Mouse (Mus musculus) cerebellum, adult 2 months (tissue): ENCODE data around the gene Ttyh3. TPM values are rescaled to one million over a fixed set of nuclear protein-coding genes. Genes with fewer than 3 reads are reported as not detected.
A peak's percentile ranks its signal among the peaks of the same experiment; 100 is the strongest.

Source experiments
- DNase-seq, 2 experiments: peaks; one replicate each; pipeline ENCODE4 v3.0.0; 2021
- H3K27ac ChIP-seq: fragments of 200-500 bp; 2 replicates; pipeline ENCODE4 v1.5.1; 2012; ENCODE audit warnings: low read length, control low read depth, inconsistent platforms; ENCODE audit not compliant: insufficient read depth
- H3K27me3 ChIP-seq: fragments of 200-500 bp; 2 replicates; pipeline ENCODE4 v1.6.1; 2012; ENCODE audit warnings: inconsistent platforms, mild to moderate bottlenecking, low read length, moderate library complexity; ENCODE audit not compliant: control insufficient read depth, insufficient read depth
- H3K4me1 ChIP-seq: fragments of 200-500 bp; 2 replicates; pipeline ENCODE4 v1.6.1; 2011; ENCODE audit warnings: low read length; ENCODE audit not compliant: control insufficient read depth, insufficient read depth
- H3K4me3 ChIP-seq: fragments of 200-500 bp; replicated peaks from 2 replicates; pipeline ENCODE3; 2011; ENCODE audit warnings: mild to moderate bottlenecking, low read depth, low read length, control low read depth; ENCODE audit not compliant: insufficient read depth
- CTCF ChIP-seq: fragments of 200-500 bp; IDR thresholded peaks from 2 replicates; pipeline ENCODE4 v1.5.1; 2011; ENCODE audit warnings: low read depth, mild to moderate bottlenecking, control low read depth, low read length, moderate library complexity, borderline replicate concordance; ENCODE audit not compliant: insufficient read depth
- POLR2A ChIP-seq: fragments of 200-500 bp; IDR thresholded peaks from 2 replicates; pipeline ENCODE4 v1.6.1; 2011; ENCODE audit warnings: low read length, control low read depth, borderline replicate concordance; ENCODE audit not compliant: insufficient read depth
- WGBS: fragments of 180-500 bp; shearing (Covaris S2); methylation state at CpG from one replicate; pipeline ENCODE4 v1.1.7; 2018; 5-methylcytosine and 5-hydroxymethylcytosine counted together
- polyA plus RNA-seq: library from polyadenylated mRNA; depleted of rRNA; stranded (reverse); fragments of >200 nt; gene quantifications from 2 replicates; pipeline ENCODE4 v1.2.3, GENCODE M21; 2012; rRNA removed

Ttyh3 gene
- polyA plus RNA-seq: 86.0 and 96.1 TPM in 2 replicates

DNA sequence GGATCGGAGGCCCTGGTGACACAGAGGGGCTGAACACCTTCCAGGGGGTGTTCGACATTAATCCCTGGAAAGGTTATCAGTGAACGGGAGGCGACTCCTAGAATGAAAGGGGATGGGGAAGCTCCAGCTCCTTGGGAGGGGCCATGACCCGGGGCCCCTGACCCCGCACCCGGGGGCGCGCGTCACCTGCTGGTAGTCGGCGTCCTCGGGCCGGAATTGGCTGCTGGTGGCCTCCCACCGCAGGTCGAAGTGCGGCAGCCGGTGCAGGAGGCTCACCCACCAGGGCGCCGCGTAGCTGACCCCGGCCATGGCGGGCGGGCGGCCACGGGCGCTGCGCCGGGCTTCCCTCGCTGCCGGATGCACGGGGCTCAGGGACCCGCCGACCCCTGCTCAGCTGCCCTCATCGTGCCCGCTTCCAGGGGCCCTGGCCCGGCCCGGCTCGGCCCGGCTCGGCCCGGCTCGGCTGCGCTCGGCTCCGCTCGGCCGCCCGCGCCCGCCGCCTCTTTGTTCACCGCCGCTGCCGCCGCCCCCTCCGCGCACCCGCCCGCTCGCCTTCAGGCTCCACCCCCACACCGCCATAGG lies at the start of gene Ttyh3:
Gene Ttyh3, minus strand, starts transcription at position 513 of the 582 bp plus-strand sequence.
- Histone ChIP-seq H3K27ac (peak within 1 kb of the TSS; percentile 78), H3K27me3 (no peaks in the 10 kb centered on the region), H3K4me3 (peak within 1 kb of the TSS; percentile 97), H3K4me1 (peaks cover 17% of the 10 kb centered on the region)
- WGBS: under 1% methylated on average over 62 of the region's 62 CpGs
- TF ChIP-seq CTCF (no peak), POLR2A (no peak)
- DNase-seq: no peak

DNA sequence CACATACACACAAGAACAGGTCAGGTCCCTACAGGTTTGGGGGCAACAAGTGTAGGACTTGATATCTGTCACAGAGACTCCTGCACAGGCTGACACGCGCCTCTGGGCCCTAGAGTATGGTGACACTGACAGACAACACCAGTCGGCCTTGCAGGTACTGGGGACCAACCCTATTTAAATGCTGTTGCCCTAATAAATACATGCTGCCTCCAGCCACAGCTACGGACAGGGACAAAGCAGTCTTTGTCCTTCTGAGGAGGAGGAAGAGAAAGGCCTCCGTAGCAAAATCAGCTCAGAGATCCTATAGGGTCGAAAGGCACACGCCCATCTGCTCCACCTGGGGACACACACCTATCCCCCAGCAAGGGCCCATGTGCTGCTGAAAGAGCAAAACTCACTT lies 47.2 kb upstream of the Ttyh3 start:
- DNase-seq: no peak
- Histone ChIP-seq H3K4me3 (no peak overlapping the region), H3K27me3 (no peaks in the 10 kb centered on the region), H3K4me1 (no peaks in the 10 kb centered on the region), H3K27ac (no peak overlapping the region)
- 83% methylated on average over 7 of the region's 7 CpGs for WGBS
- TF ChIP-seq POLR2A: no peak
- TF ChIP-seq CTCF: no peak

DNA sequence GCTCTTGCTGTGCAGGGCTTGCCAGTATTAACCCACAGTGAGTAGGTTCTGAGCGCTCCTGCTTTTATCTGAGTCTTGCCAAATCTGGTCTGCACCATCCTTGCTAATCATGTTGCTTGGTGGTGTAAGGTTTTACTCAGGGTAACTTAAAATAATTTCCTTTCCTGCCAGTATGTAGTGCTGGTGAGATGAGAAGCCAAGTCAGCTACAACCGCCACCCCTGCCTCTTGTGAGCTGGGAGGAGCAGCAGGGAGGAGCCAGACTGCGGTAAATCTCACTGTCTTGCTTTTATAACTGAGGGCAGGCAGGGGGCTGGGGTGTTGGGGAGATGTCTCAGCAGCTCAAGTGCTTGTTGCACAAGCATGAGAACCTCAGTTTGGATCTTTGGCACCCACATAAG lies 39.6 kb upstream of the Ttyh3 start:
- Histone ChIP-seq H3K27ac (no peak overlapping the region), H3K4me3 (no peak overlapping the region), H3K4me1 (no peaks in the 10 kb centered on the region), H3K27me3 (no peaks in the 10 kb centered on the region)
- WGBS: 68% methylated on average over 3 of the region's 3 CpGs
- TF ChIP-seq CTCF: no peak
- no peak for TF ChIP-seq POLR2A
- no peak for DNase-seq

DNA sequence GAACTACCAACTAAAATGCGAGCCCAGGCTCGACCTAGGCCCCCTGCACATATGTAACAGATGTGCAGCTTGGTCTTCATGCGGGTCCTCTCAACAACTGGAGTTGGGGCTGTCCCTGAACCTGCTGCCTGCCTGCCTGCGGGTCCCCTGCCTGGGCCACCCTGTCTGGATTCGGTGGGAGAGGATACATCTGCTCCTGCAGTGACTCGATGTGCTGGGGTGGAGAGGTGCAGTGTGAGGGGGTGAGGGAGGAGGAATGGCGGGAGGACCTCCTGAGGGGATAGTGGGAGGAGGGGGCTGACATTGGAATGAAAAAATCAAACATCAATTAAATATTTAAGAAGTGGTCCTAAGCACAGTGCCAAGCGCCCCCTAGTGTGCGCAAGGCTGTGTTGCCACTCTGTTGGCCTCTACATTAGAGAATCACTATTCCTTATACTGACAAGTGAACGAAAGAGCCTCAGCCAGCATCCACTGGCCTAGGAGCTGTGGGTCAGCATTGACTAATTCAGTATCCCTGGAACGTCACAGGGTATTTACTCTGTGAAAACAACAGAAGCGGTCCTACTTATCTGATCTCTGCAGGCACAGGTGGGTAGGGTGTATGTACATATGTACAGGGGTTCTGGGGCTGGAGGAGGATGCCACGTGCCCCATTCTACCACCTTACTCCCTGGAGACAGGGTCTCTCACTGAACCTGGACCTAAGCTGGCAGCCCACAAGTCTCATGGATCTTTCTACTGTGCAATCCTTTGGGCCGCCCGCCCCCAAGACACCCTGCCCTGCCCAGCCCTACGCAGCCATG lies 35.7 kb upstream of the Ttyh3 start:
- Histone ChIP-seq H3K4me3 (no peak overlapping the region), H3K4me1 (no peaks in the 10 kb centered on the region), H3K27me3 (no peaks in the 10 kb centered on the region), H3K27ac (no peak overlapping the region)
- DNase-seq: peak in 1 of 2 experiments; percentile 50
- TF ChIP-seq POLR2A (no peak), CTCF (peak; percentile 83)
- WGBS: 59% methylated on average over 16 of the region's 16 CpGs

DNA sequence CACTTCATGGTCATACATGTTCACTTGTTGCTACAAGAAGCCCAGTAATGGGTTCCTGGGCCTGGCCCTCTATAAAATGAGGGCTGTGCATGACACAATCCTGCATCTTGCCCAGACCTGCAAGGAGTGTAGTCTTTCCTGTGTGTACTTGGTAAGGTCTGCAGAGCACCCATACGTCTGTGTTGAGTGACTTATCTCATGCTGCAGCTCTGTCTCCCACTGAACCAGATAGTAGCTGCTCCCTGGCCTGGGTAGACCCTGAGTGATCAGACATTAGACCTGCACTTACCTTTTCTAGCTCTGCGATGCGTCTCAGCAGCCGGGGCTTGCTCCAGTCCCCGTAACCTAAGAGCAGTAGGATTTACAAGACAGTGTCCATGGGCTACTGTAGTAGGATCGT lies 33.3 kb upstream of the Ttyh3 start:
- Histone ChIP-seq H3K27me3 (no peaks in the 10 kb centered on the region), H3K4me3 (no peak overlapping the region), H3K4me1 (no peaks in the 10 kb centered on the region), H3K27ac (no peak overlapping the region)
- no peak for TF ChIP-seq CTCF
- TF ChIP-seq POLR2A: no peak
- DNase-seq: no peak
- 98% methylated on average over 6 of the region's 6 CpGs for WGBS

DNA sequence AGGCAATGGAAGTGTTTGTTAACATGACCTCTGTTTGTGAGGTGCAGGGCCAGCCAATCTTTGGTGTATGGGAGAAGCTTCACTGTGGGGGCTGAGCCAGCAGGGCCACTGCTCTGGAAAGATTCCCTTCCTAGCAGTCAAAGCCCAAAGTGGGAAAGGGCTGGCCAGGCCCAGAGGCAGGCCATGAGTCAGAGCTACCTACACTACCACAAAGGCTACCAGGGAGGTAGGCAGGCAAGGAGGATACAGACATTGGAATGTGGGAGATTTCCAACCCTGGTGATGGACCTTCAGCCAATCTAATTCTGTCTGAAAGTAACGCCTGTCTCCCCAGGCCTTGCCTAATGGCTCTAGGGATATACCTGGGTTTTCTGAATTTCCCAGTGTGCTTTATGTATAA lies 32.1 kb upstream of the Ttyh3 start:
- H3K4me1 ChIP-seq: no peaks in the 10 kb centered on the region
- H3K27me3 ChIP-seq: no peaks in the 10 kb centered on the region
- H3K27ac ChIP-seq: no peak overlapping the region
- DNase-seq: no peak
- 89% methylated on average over 1 of the region's 1 CpGs for WGBS
- no peak for TF ChIP-seq POLR2A
- no peak for TF ChIP-seq CTCF
- H3K4me3 ChIP-seq: no peak overlapping the region

DNA sequence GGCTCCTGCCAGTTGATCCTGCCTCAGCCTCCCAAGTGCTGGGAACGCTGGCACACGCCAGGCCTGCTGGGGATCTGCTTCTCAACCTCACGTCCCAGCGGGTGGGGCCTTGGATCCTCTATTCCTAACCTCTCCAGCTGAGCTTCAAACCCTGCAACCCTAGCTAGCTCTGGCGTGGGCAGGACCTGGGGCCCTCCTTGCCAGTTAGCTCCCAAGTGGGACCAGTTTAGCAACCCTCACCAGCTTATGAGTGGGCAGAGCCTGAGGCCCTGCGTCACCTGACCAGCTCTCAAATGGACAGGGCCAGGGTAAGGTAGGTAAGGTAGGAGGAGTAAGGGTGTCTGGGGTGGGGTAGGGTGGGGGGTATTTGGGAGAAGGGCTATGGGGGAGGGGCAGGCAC lies 31.2 kb upstream of the Ttyh3 start:
- TF ChIP-seq POLR2A (no peak), CTCF (no peak)
- H3K27me3 ChIP-seq: no peaks in the 10 kb centered on the region
- DNase-seq: no peak
- H3K4me1 ChIP-seq: no peaks in the 10 kb centered on the region
- no peak overlapping the region for H3K4me3 ChIP-seq
- WGBS: 78% methylated on average over 6 of the region's 6 CpGs
- no peak overlapping the region for H3K27ac ChIP-seq

DNA sequence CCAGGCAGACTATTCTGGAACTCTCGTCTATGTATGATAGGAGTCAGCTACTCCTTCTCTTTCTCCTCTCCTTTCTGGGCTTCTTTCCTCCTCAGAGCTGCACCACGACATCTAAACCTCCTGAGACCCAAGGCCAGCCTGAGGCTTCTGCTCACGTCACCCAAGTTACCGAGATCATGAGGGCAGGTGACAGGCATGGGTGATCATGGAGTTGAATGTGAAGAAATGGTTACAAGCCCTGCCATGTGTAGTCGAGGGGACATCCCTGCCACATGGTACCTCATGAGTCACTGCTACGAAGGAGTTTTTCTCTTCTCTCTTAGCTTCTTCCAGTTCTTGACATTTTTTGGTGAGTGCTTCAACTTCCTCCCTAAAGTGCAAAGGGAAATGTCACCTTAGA lies 28.3 kb upstream of the Ttyh3 start:
- no peaks in the 10 kb centered on the region for H3K27me3 ChIP-seq
- DNase-seq: no peak
- no peak overlapping the region for H3K27ac ChIP-seq
- TF ChIP-seq CTCF (no peak), POLR2A (no peak)
- no peaks in the 10 kb centered on the region for H3K4me1 ChIP-seq
- 86% methylated on average over 6 of the region's 6 CpGs for WGBS
- no peak overlapping the region for H3K4me3 ChIP-seq
